In the genomic region with DNA sequence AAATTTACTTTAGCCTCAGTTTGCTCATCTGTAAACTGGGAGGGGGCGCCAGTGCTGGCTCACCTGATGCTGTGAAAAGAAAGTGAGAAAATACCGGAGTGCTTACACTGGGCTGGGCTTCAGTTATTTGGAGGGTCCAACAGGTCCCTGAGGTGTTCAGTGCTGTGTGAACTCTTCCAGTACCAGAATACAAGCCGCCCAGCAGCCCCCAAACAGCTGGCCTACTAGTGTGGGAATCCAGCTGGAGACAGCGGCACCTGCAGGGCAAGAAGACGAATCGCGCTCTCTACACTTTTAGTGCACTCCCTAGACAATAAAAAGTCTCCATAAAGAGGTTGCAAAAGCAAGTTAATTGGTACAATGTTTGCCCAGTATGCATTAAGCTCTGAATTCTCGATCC, we compare ENCODE assay signal across 8 mouse cellular contexts. TPM values are rescaled to one million over a fixed set of nuclear protein-coding genes. Genes with fewer than 3 reads are reported as not detected.
DNase-seq lines count a peak whose midpoint lies in the region; ATAC-seq lines count a peak whose summit lies in the region.

No protein-coding gene starts in this region.

- peak; percentile 84 for DNase-seq in MN1 (ENCODE audit: low spot score)
- peak; percentile 53 for DNase-seq in cerebellum, adult 11-12 months
- peak; percentile 77 for DNase-seq in hindbrain, embryonic 11.5 days (ENCODE audit: low spot score)
- peak; percentile 42 to 63 for DNase-seq in layer of hippocampus, postnatal 14 days (ENCODE audit: low spot score in 2 of 2)
- DNase-seq in lung, postnatal 25 days (ENCODE audit: low spot score): peak; percentile 63
- DNase-seq in retina, postnatal 1 day: peak; percentile 70
- peak; percentile 59 for DNase-seq in urinary bladder, postnatal 25 days (ENCODE audit: low spot score)

- no peaks in the 10 kb centered on the region for H3K9me3 ChIP-seq in forebrain, embryonic 16.5 days (ENCODE audit: control insufficient read depth, low read length)
- H3K9me3 ChIP-seq in hindbrain, embryonic 11.5 days (ENCODE audit: control insufficient read depth, low read length): no peaks in the 10 kb centered on the region

- peak overlapping the region; percentile 82 for H3K4me2 ChIP-seq in forebrain, embryonic 16.5 days (ENCODE audit: low read length)
- H3K4me2 ChIP-seq in hindbrain, embryonic 11.5 days (replicated peaks; ENCODE audit: low read depth, low read length): peak overlapping the region; percentile 48

- H3K27ac ChIP-seq in forebrain, embryonic 16.5 days (ENCODE audit: low read length): peak overlapping the region; percentile 82
- peak overlapping the region; percentile 55; the same call in 1 of the 2 replicates for H3K27ac ChIP-seq in hindbrain, embryonic 11.5 days (ENCODE audit: low read depth, low read length)

- peaks cover 8% of the 10 kb centered on the region; the same call in 1 of the 2 replicates for H3K36me3 ChIP-seq in forebrain, embryonic 16.5 days (ENCODE audit: control insufficient read depth, insufficient read depth)
- H3K36me3 ChIP-seq in hindbrain, embryonic 11.5 days (ENCODE audit: control insufficient read depth, insufficient read depth, low read length): peaks cover 2% of the 10 kb centered on the region; the same call in 1 of the 2 replicates

- no peaks in the 10 kb centered on the region for H3K27me3 ChIP-seq in forebrain, embryonic 16.5 days (replicated peaks; ENCODE audit: control insufficient read depth, insufficient read depth, low read length)
- H3K27me3 ChIP-seq in hindbrain, embryonic 11.5 days (ENCODE audit: control insufficient read depth, insufficient read depth, low read length): no peaks in the 10 kb centered on the region

- peak overlapping the region; percentile 69 for H3K9ac ChIP-seq in forebrain, embryonic 16.5 days (replicated peaks; ENCODE audit: low read depth, low read length)
- peak overlapping the region; percentile 21; the same call in 1 of the 2 replicates for H3K9ac ChIP-seq in hindbrain, embryonic 11.5 days (ENCODE audit: low read depth, low read length)

- peaks cover 16% of the 10 kb centered on the region for H3K4me1 ChIP-seq in forebrain, embryonic 16.5 days (replicated peaks; ENCODE audit: control insufficient read depth, insufficient read depth, low read length)
- H3K4me1 ChIP-seq in hindbrain, embryonic 11.5 days (replicated peaks; ENCODE audit: control insufficient read depth, insufficient read depth, low read length): no peaks in the 10 kb centered on the region; the same call in 1 of the 2 replicates

- WGBS in forebrain, embryonic 16.5 days: 15% methylated on average over 8 of the region's 8 CpGs
- WGBS in hindbrain, embryonic 11.5 days: 12% methylated on average over 8 of the region's 8 CpGs

- peak; percentile 39 for ATAC-seq in forebrain, embryonic 16.5 days
- peak; percentile 59 for ATAC-seq in hindbrain, embryonic 11.5 days (ENCODE audit: low FRiP score)

- peak overlapping the region; percentile 70 for H3K4me3 ChIP-seq in forebrain, embryonic 16.5 days (replicated peaks; ENCODE audit: low read length)
- H3K4me3 ChIP-seq in hindbrain, embryonic 11.5 days (ENCODE audit: low read depth, low read length): peak overlapping the region; percentile 97

RNA-seq across cellular contexts. Expression of a gene that starts 0.7 kb away (rescaled TPM):
- 135 and 139 TPM in 2 replicates for polyA plus RNA-seq in forebrain, embryonic 16.5 days (2015; fragmentation: Nextera tagmentation; extraction: Ambion mirVana)
- 145 and 151 TPM in 2 replicates for polyA plus RNA-seq in hindbrain, embryonic 11.5 days (2014; fragmentation: Nextera tagmentation; extraction: Ambion mirVana)
- total RNA-seq in layer of hippocampus, postnatal 14 days (2021): 10 to 100 TPM; 74.8 to 76.4 TPM

RNA-seq across cellular contexts. Expression of a gene that starts 3.3 kb away (rescaled TPM):
- polyA plus RNA-seq in forebrain, embryonic 16.5 days (2015; fragmentation: Nextera tagmentation; extraction: Ambion mirVana): not detected in 2 replicates
- polyA plus RNA-seq in hindbrain, embryonic 11.5 days (2014; fragmentation: Nextera tagmentation; extraction: Ambion mirVana): 0.09 and 0.14 TPM in 2 replicates
- not detected for total RNA-seq in layer of hippocampus, postnatal 14 days (2021)

RNA-seq across cellular contexts. Expression of a gene that starts 24.0 kb away (rescaled TPM):
- polyA plus RNA-seq in forebrain, embryonic 16.5 days (2015; fragmentation: Nextera tagmentation; extraction: Ambion mirVana): 221 and 239 TPM in 2 replicates
- 97.1 and 104 TPM in 2 replicates for polyA plus RNA-seq in hindbrain, embryonic 11.5 days (2014; fragmentation: Nextera tagmentation; extraction: Ambion mirVana)
- total RNA-seq in layer of hippocampus, postnatal 14 days (2021): 100 to 1,000 TPM; 271 to 275 TPM

RNA-seq across cellular contexts. Expression of a gene that starts 37.1 kb away (rescaled TPM):
- polyA plus RNA-seq in forebrain, embryonic 16.5 days (2015; fragmentation: Nextera tagmentation; extraction: Ambion mirVana): 9.5 and 11.9 TPM in 2 replicates
- polyA plus RNA-seq in hindbrain, embryonic 11.5 days (2014; fragmentation: Nextera tagmentation; extraction: Ambion mirVana): 15.6 and 17.2 TPM in 2 replicates
- 10 to 100 TPM; 11.2 to 14.0 TPM for total RNA-seq in layer of hippocampus, postnatal 14 days (2021)

Comparison
In these comparisons a context has a peak if more than half of its experiments do, and no peak if none do; other contexts are left out.
1. Peak in every context shown above with its lines: DNase-seq, ATAC-seq, H3K4me3 ChIP-seq and H3K27ac ChIP-seq.